Mouse (Mus musculus) limb, embryonic 10.5 days (tissue): ENCODE measurements at regions not wholly inside any gene's neighbourhood (a gene's known extent, or its start where the extent isn't known, plus 50 kb on each side); places are given as distances from the start of the nearest gene placed in this dataset.

Source experiments
- DNase-seq: peaks from one replicate; pipeline ENCODE4 v3.0.0-alpha.2; 2017; ENCODE audit warnings: low spot score
- H3K27ac ChIP-seq: fragments of 300-500 bp; sonication (generic); 2 replicates; pipeline ENCODE4 v1.5.1; 2016; ENCODE audit warnings: mild to moderate bottlenecking
- H3K27me3 ChIP-seq: fragments of 300-500 bp; sonication (generic); 2 replicates; pipeline ENCODE4 v1.6.1; 2016; ENCODE audit warnings: low read depth, mild to moderate bottlenecking; ENCODE audit not compliant: poor library complexity, severe bottlenecking
- H3K36me3 ChIP-seq: fragments of 300-500 bp; sonication (generic); 2 replicates; pipeline ENCODE4 v1.6.1; 2016; ENCODE audit warnings: mild to moderate bottlenecking, moderate library complexity
- H3K4me1 ChIP-seq: fragments of 300-500 bp; sonication (generic); 2 replicates; pipeline ENCODE4 v1.6.1; 2016
- H3K4me3 ChIP-seq: fragments of 300-500 bp; sonication (generic); 2 replicates; pipeline ENCODE4 v1.5.1; 2016; ENCODE audit warnings: mild to moderate bottlenecking, moderate library complexity
- H3K9me3 ChIP-seq: fragments of 300-500 bp; sonication (generic); replicated peaks from 2 replicates; pipeline ENCODE4 v1.6.1; 2016; ENCODE audit warnings: mild to moderate bottlenecking
- WGBS: fragments of 180-500 bp; shearing (Covaris S2); methylation state at CpG from one replicate; pipeline ENCODE4 v1.1.7; 2016; 5-methylcytosine and 5-hydroxymethylcytosine counted together

- H3K27me3 ChIP-seq = 0 out of 2 replicates have a peak, but pooled peaks cover 8% of the 10 kb centered on the region
- H3K4me1 ChIP-seq = peaks cover 21% of the 10 kb centered on the region
- no peak for DNase-seq
- H3K9me3 ChIP-seq = no peaks in the 10 kb centered on the region
- WGBS = 13% methylated on average over 6 of the region's 6 CpGs
- H3K4me3 ChIP-seq = no peak overlapping the region
- H3K27ac ChIP-seq = no peak overlapping the region
- no peaks in the 10 kb centered on the region for H3K36me3 ChIP-seq
These were observed 67.0 kb upstream of the Zeb2 start for GRCm38 (mm10) chr2:45184149-45184548.

- 88% methylated on average over 1 of the region's 1 CpGs for WGBS
- Histone ChIP-seq H3K4me1 (peaks cover 27% of the 10 kb centered on the region), H3K27ac (no peak overlapping the region), H3K4me3 (no peak overlapping the region), H3K36me3 (no peaks in the 10 kb centered on the region), H3K27me3 (0 out of 2 replicates have a peak, but pooled peaks cover 8% of the 10 kb centered on the region), H3K9me3 (no peaks in the 10 kb centered on the region)
- DNase-seq = no peak
These were observed 65.7 kb upstream of the Zeb2 start for GRCm38 (mm10) chr2:45182876-45183275.

- 87% methylated on average over 7 of the region's 7 CpGs for WGBS
- Histone ChIP-seq H3K27me3 (0 out of 2 replicates have a peak, but pooled peaks cover 8% of the 10 kb centered on the region), H3K9me3 (no peaks in the 10 kb centered on the region), H3K4me3 (no peak overlapping the region), H3K36me3 (no peaks in the 10 kb centered on the region), H3K4me1 (peaks cover 27% of the 10 kb centered on the region), H3K27ac (no peak overlapping the region)
- DNase-seq = no peak
These were observed 64.4 kb upstream of the Zeb2 start for GRCm38 (mm10) chr2:45181552-45181951.

- 97% methylated on average over 1 of the region's 1 CpGs for WGBS
- H3K27me3 ChIP-seq = 0 out of 2 replicates have a peak, but pooled peaks cover 8% of the 10 kb centered on the region
- H3K27ac ChIP-seq = no peak overlapping the region
- peaks cover 11% of the 10 kb centered on the region for H3K4me1 ChIP-seq
- no peaks in the 10 kb centered on the region for H3K9me3 ChIP-seq
- no peaks in the 10 kb centered on the region for H3K36me3 ChIP-seq
- no peak overlapping the region for H3K4me3 ChIP-seq
- no peak for DNase-seq
These were observed 61.8 kb upstream of the Zeb2 start for GRCm38 (mm10) chr2:45178849-45179453.

- no peaks in the 10 kb centered on the region for H3K36me3 ChIP-seq
- no peaks in the 10 kb centered on the region for H3K9me3 ChIP-seq
- H3K4me3 ChIP-seq = no peak overlapping the region
- peaks cover 11% of the 10 kb centered on the region; the same call in 1 of the 2 replicates for H3K27me3 ChIP-seq
- DNase-seq = no peak
- H3K4me1 ChIP-seq = peaks cover 27% of the 10 kb centered on the region
- H3K27ac ChIP-seq = no peak overlapping the region
- 90% methylated on average over 8 of the region's 8 CpGs for WGBS
These were observed 55.2 kb upstream of the Zeb2 start for GRCm38 (mm10) chr2:45172382-45172781.

- peaks cover 11% of the 10 kb centered on the region; the same call in 1 of the 2 replicates for H3K27me3 ChIP-seq
- H3K27ac ChIP-seq = no peak overlapping the region
- no peak for DNase-seq
- H3K36me3 ChIP-seq = no peaks in the 10 kb centered on the region
- WGBS = 62% methylated on average over 12 of the region's 12 CpGs
- peaks cover 27% of the 10 kb centered on the region for H3K4me1 ChIP-seq
- H3K9me3 ChIP-seq = no peaks in the 10 kb centered on the region
- no peak overlapping the region for H3K4me3 ChIP-seq
These were observed 54.5 kb upstream of the Zeb2 start for GRCm38 (mm10) chr2:45171520-45172173.

GRCm38 (mm10) chr2:45170272-45170671, 53.1 kb upstream of the Zeb2 start:
- no peak overlapping the region for H3K4me3 ChIP-seq
- WGBS = 61% methylated on average over 3 of the region's 3 CpGs
- H3K27ac ChIP-seq = no peak overlapping the region
- no peaks in the 10 kb centered on the region for H3K36me3 ChIP-seq
- peaks cover 11% of the 10 kb centered on the region; the same call in 1 of the 2 replicates for H3K27me3 ChIP-seq
- DNase-seq = no peak
- no peaks in the 10 kb centered on the region for H3K9me3 ChIP-seq
- peaks cover 27% of the 10 kb centered on the region for H3K4me1 ChIP-seq

GRCm38 (mm10) chr2:45169429-45170070, 52.4 kb upstream of the Zeb2 start:
- H3K4me3 ChIP-seq = no peak overlapping the region
- peaks cover 14% of the 10 kb centered on the region; the same call in 1 of the 2 replicates for H3K27me3 ChIP-seq
- DNase-seq = no peak
- no peaks in the 10 kb centered on the region for H3K9me3 ChIP-seq
- H3K27ac ChIP-seq = no peak overlapping the region
- peaks cover 27% of the 10 kb centered on the region for H3K4me1 ChIP-seq
- no peaks in the 10 kb centered on the region for H3K36me3 ChIP-seq
- WGBS = 58% methylated on average over 9 of the region's 9 CpGs

- Histone ChIP-seq H3K9me3 (no peaks in the 10 kb centered on the region), H3K36me3 (no peaks in the 10 kb centered on the region), H3K4me3 (no peak overlapping the region), H3K27me3 (peaks cover 15% of the 10 kb centered on the region; the same call in 1 of the 2 replicates), H3K4me1 (peaks cover 24% of the 10 kb centered on the region), H3K27ac (no peak overlapping the region)
- DNase-seq = no peak
- WGBS = 95% methylated on average over 3 of the region's 3 CpGs
These were observed 51.4 kb upstream of the Zeb2 start for GRCm38 (mm10) chr2:45168606-45169005.
